Mouse (Mus musculus): ENCODE data around the gene Tril.

DNA sequence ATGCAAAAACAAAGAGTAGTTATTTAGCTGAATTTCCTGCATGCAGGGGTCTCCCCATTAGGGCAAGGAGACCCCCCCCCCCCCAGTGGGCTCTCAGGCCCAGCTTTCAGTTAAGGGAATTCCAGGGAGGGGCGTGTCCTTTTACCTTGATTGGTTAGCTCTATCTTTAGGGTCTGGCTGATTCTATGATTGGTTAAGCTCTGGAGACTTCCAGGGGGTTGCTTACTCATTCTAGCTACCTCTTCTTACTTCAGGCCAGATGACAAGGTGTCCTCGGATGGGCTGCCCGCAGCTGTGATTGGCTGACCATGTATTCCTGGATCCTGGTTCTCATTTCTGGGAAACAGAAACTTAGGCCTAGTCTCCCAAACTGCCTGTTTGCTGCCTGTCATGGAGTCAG lies 21.8 kb downstream of the Tril start:
- no peak for TF ChIP-seq CTCF (IDR thresholded peaks at IDR 0.05; ENCODE audit: borderline replicate concordance, insufficient read depth, low read depth, low read length)
- no peak for TF ChIP-seq POLR2A (IDR thresholded peaks at IDR 0.05; ENCODE audit: borderline replicate concordance, insufficient read depth, low read length)
